Mouse (Mus musculus) lung, embryonic 14.5 days (tissue): Measurements from ENCODE around the gene C3ar1. TPM values are rescaled to one million over a fixed set of nuclear protein-coding genes. Genes with fewer than 3 reads are reported as not detected.

Source experiments
- ATAC-seq: fragments of 200-750 bp; cut with Nextera tagmentation; 2 replicates; pipeline ENCODE4 v1.8.0; 2017; ENCODE audit warnings: mild to moderate bottlenecking, moderate TSS enrichment, moderate library complexity; ENCODE audit not compliant: insufficient read depth
- DNase-seq: peaks from one replicate; pipeline ENCODE4 v3.0.0-alpha.2; 2015
- H3K27ac ChIP-seq: fragments of 300-500 bp; sonication (generic); 2 replicates; pipeline ENCODE4 v1.5.1; 2014; ENCODE audit warnings: low read depth, mild to moderate bottlenecking, moderate library complexity
- H3K27me3 ChIP-seq: fragments of 300-500 bp; sonication (generic); 2 replicates; pipeline ENCODE4 v1.6.1; 2014; ENCODE audit warnings: low read length, control low read depth; ENCODE audit not compliant: insufficient read depth
- H3K36me3 ChIP-seq: fragments of 300-500 bp; sonication (generic); 2 replicates; pipeline ENCODE4 v1.6.1; 2014; ENCODE audit warnings: control low read depth; ENCODE audit not compliant: insufficient read depth
- H3K4me1 ChIP-seq: fragments of 300-500 bp; sonication (generic); 2 replicates; pipeline ENCODE4 v1.6.1; 2014; ENCODE audit warnings: antibody characterized with exemption, control low read depth; ENCODE audit not compliant: insufficient read depth
- H3K4me2 ChIP-seq: fragments of 300-500 bp; sonication (generic); 2 replicates; pipeline ENCODE4 v1.6.1; 2014; ENCODE audit warnings: mild to moderate bottlenecking
- H3K4me3 ChIP-seq: fragments of 300-500 bp; sonication (generic); 2 replicates; pipeline ENCODE4 v1.5.1; 2014; ENCODE audit warnings: low read depth, low read length
- H3K9ac ChIP-seq: fragments of 300-500 bp; sonication (generic); 2 replicates; pipeline ENCODE4 v1.6.1; 2014
- H3K9me3 ChIP-seq: fragments of 300-500 bp; sonication (generic); 2 replicates; pipeline ENCODE4 v1.6.1; 2016; ENCODE audit warnings: low read depth, low read length, control low read depth
- CTCF ChIP-seq: IDR thresholded peaks from 2 replicates; pipeline ENCODE4 v1.5.1; 2016; ENCODE audit warnings: antibody characterized with exemption, low read depth
- WGBS: fragments of 180-500 bp; shearing (Covaris S2); extraction: QIAGEN DNeasy Blood & Tissue Kit; methylation state at CpG from one replicate; pipeline ENCODE4 v1.1.7; 2014; 5-methylcytosine and 5-hydroxymethylcytosine counted together
- microRNA-seq: library from miRNA; unstranded; fragments of <30 nt; microRNA quantifications from one replicate; pipeline ENCODE4, GENCODE M21; 2016; ENCODE audit warnings: borderline number of aligned reads
- polyA plus RNA-seq: library from polyadenylated mRNA; unstranded; fragments of >200 nt; fragmentation: Nextera tagmentation; extraction: Ambion mirVana; gene quantifications from 2 replicates; pipeline ENCODE4 v1.2.1, GENCODE M21; 2014

Gene C3ar1
- polyA plus RNA-seq, 1 experiment from 2014 or later = 3.2 TPM

GRCm38 (mm10) chr6:122810022-122810614 is 45.8 kb downstream of the C3ar1 start:
- H3K27ac ChIP-seq = peak overlapping the region; percentile 100
- no peak for ATAC-seq
- peak overlapping the region; percentile 66 for H3K4me3 ChIP-seq

GRCm38 (mm10) chr6:122804418-122804817 is 51.5 kb downstream of the C3ar1 start:
- no peaks in the 10 kb centered on the region for H3K36me3 ChIP-seq
- H3K9me3 ChIP-seq = no peaks in the 10 kb centered on the region
- peak; percentile 81 for TF ChIP-seq CTCF
- no peak overlapping the region for H3K27ac ChIP-seq
- WGBS = 22% methylated on average over 5 of the region's 5 CpGs
- no peak overlapping the region for H3K4me2 ChIP-seq
- no peak for ATAC-seq
- peak; percentile 88 for DNase-seq
- H3K9ac ChIP-seq = no peak overlapping the region
- no peaks in the 10 kb centered on the region for H3K4me1 ChIP-seq
- no peak overlapping the region for H3K4me3 ChIP-seq
- no peaks in the 10 kb centered on the region for H3K27me3 ChIP-seq

More at GRCm38 (mm10) chr6:122810022-122810614, 45.8 kb downstream of the C3ar1 start:
- Histone ChIP-seq H3K4me1 (peaks cover 8% of the 10 kb centered on the region), H3K27me3 (no peaks in the 10 kb centered on the region), H3K9me3 (no peaks in the 10 kb centered on the region), H3K4me2 (peak overlapping the region; percentile 71), H3K36me3 (no peaks in the 10 kb centered on the region), H3K9ac (peak overlapping the region; percentile 59)
- 1% methylated on average over 11 of the region's 11 CpGs for WGBS
- TF ChIP-seq CTCF = no peak
- DNase-seq = peak; percentile 49

GRCm38 (mm10) chr6:122801801-122802514 is 54.0 kb downstream of the C3ar1 start:
- whole genome bisulfite sequencing = 3% methylated on average over 34 of the region's 34 CpGs
- ATAC-seq (peak; percentile 69), DNase-seq (peak; percentile 65)
- Histone ChIP-seq H3K27ac (peak overlapping the region; percentile 47; the same call in 1 of the 2 replicates), H3K36me3 (no peaks in the 10 kb centered on the region), H3K27me3 (no peaks in the 10 kb centered on the region), H3K4me2 (peak overlapping the region; percentile 98), H3K4me1 (no peaks in the 10 kb centered on the region), H3K4me3 (peak overlapping the region; percentile 52), H3K9me3 (no peaks in the 10 kb centered on the region), H3K9ac (peak overlapping the region; percentile 71)
- no peak for TF ChIP-seq CTCF

- Histone ChIP-seq H3K4me1 (no peaks in the 10 kb centered on the region), H3K36me3 (no peaks in the 10 kb centered on the region), H3K9ac (peak within 1 kb of the TSS; percentile 71), H3K9me3 (no peaks in the 10 kb centered on the region), H3K4me3 (peak within 1 kb of the TSS; percentile 52), H3K27ac (peak within 1 kb of the TSS; percentile 47), H3K4me2 (peak within 1 kb of the TSS; percentile 98), H3K27me3 (no peaks in the 10 kb centered on the region)
- ATAC-seq = peak; percentile 84
- peak; percentile 80 for DNase-seq
- TF ChIP-seq CTCF = no peak
- WGBS = under 1% methylated on average over 35 of the region's 46 CpGs
These were observed 54.6 kb downstream of the C3ar1 start, which contains the start of gene Slc2a3 for GRCm38 (mm10) chr6:122801301-122801800. Gene Slc2a3 (minus strand): TSS chr6:122801640.

GRCm38 (mm10) chr6:122800640-122801300 is 55.2 kb downstream of the C3ar1 start:
- peak overlapping the region; percentile 31; the same call in 1 of the 2 replicates for H3K27ac ChIP-seq
- no peak for TF ChIP-seq CTCF
- DNase-seq (no peak), ATAC-seq (no peak; the same call in none of the 2 replicates)
- H3K36me3 ChIP-seq = no peaks in the 10 kb centered on the region
- H3K9me3 ChIP-seq = no peaks in the 10 kb centered on the region
- 32% methylated on average over 10 of the region's 10 CpGs for WGBS
- peak overlapping the region; percentile 71 for H3K9ac ChIP-seq
- peak overlapping the region; percentile 52 for H3K4me3 ChIP-seq
- no peaks in the 10 kb centered on the region for H3K4me1 ChIP-seq
- no peaks in the 10 kb centered on the region for H3K27me3 ChIP-seq
- peak overlapping the region; percentile 98 for H3K4me2 ChIP-seq

Small RNAs within 50 kb of the gene (microRNA-seq; reads per million reads assigned to microRNA genes)
- not detected for gene Mir7231

Other genes with a start within 250 kb of the C3ar1 start
- not detected in 2 replicates for gene Gdf3, start 246.1 kb downstream of the C3ar1 start, polyA plus RNA-seq
- gene Dppa3, start 229.8 kb downstream of the C3ar1 start, polyA plus RNA-seq = not detected in 2 replicates
- gene Nanog, start 148.7 kb downstream of the C3ar1 start, polyA plus RNA-seq = 0.15 and 0.43 TPM in 2 replicates
- gene Slc2a3, start 54.5 kb downstream of the C3ar1 start, polyA plus RNA-seq = 8.4 and 8.9 TPM in 2 replicates
- gene Foxj2, start 36.2 kb downstream of the C3ar1 start, polyA plus RNA-seq = 6.7 and 7.5 TPM in 2 replicates
- 46.1 and 50.9 TPM in 2 replicates for gene Necap1, start 18.3 kb upstream of the C3ar1 start, polyA plus RNA-seq
- 3.1 TPM in 2 replicates for gene Clec4a1, start 65.7 kb upstream of the C3ar1 start, polyA plus RNA-seq
- 2.3 and 3.4 TPM in 2 replicates for gene Clec4a3, start 96.4 kb upstream of the C3ar1 start, polyA plus RNA-seq
- not detected in 2 replicates for gene Clec4a4, start 134.2 kb upstream of the C3ar1 start, polyA plus RNA-seq
- not detected in 2 replicates for gene Clec4b1, start 193.8 kb upstream of the C3ar1 start, polyA plus RNA-seq